Mouse (Mus musculus) liver, embryonic 14.5 days (tissue): Measurements from ENCODE around the gene Cep164. TPM values are rescaled to one million over a fixed set of nuclear protein-coding genes. Genes with fewer than 3 reads are reported as not detected.

ENCODE experiments used
- ATAC-seq: fragments of 200-750 bp; cut with Nextera tagmentation; 2 replicates; pipeline ENCODE4 v1.8.0; 2017; ENCODE audit warnings: moderate number of reproducible peaks, mild to moderate bottlenecking, moderate library complexity; ENCODE audit not compliant: insufficient read depth
- DNase-seq, 3 experiments: peaks; one replicate each; pipeline ENCODE4 v3.0.0-alpha.2; 2012 to 2013; ENCODE audit warnings: low read depth in 3 of 3, low spot score in 3 of 3
- H3K27ac ChIP-seq: fragments of 300-500 bp; sonication (generic); 2 replicates; pipeline ENCODE4 v1.5.1; 2014; ENCODE audit warnings: moderate library complexity, mild to moderate bottlenecking, control low read depth, inconsistent platforms
- H3K27me3 ChIP-seq: fragments of 300-500 bp; sonication (generic); 2 replicates; pipeline ENCODE4 v1.6.1; 2014; ENCODE audit warnings: mild to moderate bottlenecking, low read length, moderate library complexity; ENCODE audit not compliant: control insufficient read depth, insufficient read depth
- H3K36me3 ChIP-seq: fragments of 300-500 bp; sonication (generic); replicated peaks from 2 replicates; pipeline ENCODE4 v1.6.1; 2014; ENCODE audit warnings: low read depth; ENCODE audit not compliant: control insufficient read depth, insufficient read depth
- H3K4me1 ChIP-seq, 2 experiments: fragments of 200-500 bp in 1 of 2; fragments of 300-500 bp in 1 of 2; sonication (generic) in 1 of 2; replicated peaks; 2 replicates each; pipeline ENCODE4 v1.6.1; 2012 to 2014; ENCODE audit warnings: antibody characterized with exemption in 1 of 2, inconsistent platforms in 1 of 2, low read length in 1 of 2; ENCODE audit not compliant: control insufficient read depth in 2 of 2, insufficient read depth in 2 of 2
- H3K4me2 ChIP-seq: fragments of 300-500 bp; sonication (generic); 2 replicates; pipeline ENCODE4 v1.6.1; 2014; ENCODE audit warnings: low read depth, mild to moderate bottlenecking, control low read depth, moderate library complexity
- H3K4me3 ChIP-seq, 2 experiments: fragments of 200-500 bp in 1 of 2; fragments of 300-500 bp in 1 of 2; sonication (generic) in 1 of 2; 2 replicates each; pipeline ENCODE4 v1.5.1; 2012 to 2014; ENCODE audit warnings: low read depth in 2 of 2, low read length in 2 of 2, mild to moderate bottlenecking in 2 of 2, control low read depth in 1 of 2, inconsistent platforms in 1 of 2, moderate library complexity in 1 of 2; ENCODE audit not compliant: insufficient read depth in 1 of 2
- H3K9ac ChIP-seq: fragments of 300-500 bp; sonication (generic); replicated peaks from 2 replicates; pipeline ENCODE4 v1.6.1; 2014; ENCODE audit warnings: mild to moderate bottlenecking, control low read depth, moderate library complexity
- H3K9me3 ChIP-seq: fragments of 300-500 bp; sonication (generic); 2 replicates; pipeline ENCODE4 v1.6.1; 2016; ENCODE audit warnings: low read length, mixed read lengths; ENCODE audit not compliant: control insufficient read depth
- CTCF ChIP-seq: IDR thresholded peaks from 2 replicates; pipeline ENCODE4 v1.5.1; 2016; ENCODE audit warnings: antibody characterized with exemption, low read depth, control low read depth
- EP300 ChIP-seq: IDR thresholded peaks from 2 replicates; pipeline ENCODE4 v1.6.1; 2016; ENCODE audit warnings: antibody characterized with exemption, low read depth
- WGBS: fragments of 180-500 bp; shearing (Covaris S2); extraction: QIAGEN DNeasy Blood & Tissue Kit; methylation state at CpG from one replicate; pipeline ENCODE4 v1.1.7; 2014; ENCODE audit not compliant: insufficient replicate concordance; 5-methylcytosine and 5-hydroxymethylcytosine counted together
- polyA plus RNA-seq, 2 experiments: library from polyadenylated mRNA; depleted of rRNA in 1 of 2; stranded (reverse) in 1 of 2; unstranded in 1 of 2; fragments of >200 nt; fragmentation: Nextera tagmentation in 1 of 2; extraction: Ambion mirVana in 1 of 2; gene quantifications; 2 replicates each; pipeline versions ENCODE4 v1.2.1 to v1.2.3; 2012 to 2014

Gene Cep164
- polyA plus RNA-seq, 2 experiments, result 3.7 to 5.7 TPM

GRCm38 (mm10) chr9:45769596-45769995 lies 58.9 kb downstream of the Cep164 start:
- WGBS, result 76% methylated on average over 5 of the region's 5 CpGs
- Histone ChIP-seq H3K4me2 (no peak overlapping the region), H3K9me3 (no peaks in the 10 kb centered on the region), H3K4me1 (no peaks in the 10 kb centered on the region), H3K27me3 (no peaks in the 10 kb centered on the region), H3K4me3 (no peak overlapping the region), H3K27ac (no peak overlapping the region), H3K9ac (no peak overlapping the region), H3K36me3 (no peaks in the 10 kb centered on the region)
- ATAC-seq (no peak), DNase-seq (no peak)
- TF ChIP-seq CTCF, result no peak
- no peak for TF ChIP-seq EP300

- no peak for TF ChIP-seq CTCF
- TF ChIP-seq EP300, result no peak
- ATAC-seq (no peak), DNase-seq (no peak)
- H3K27me3 ChIP-seq, result no peaks in the 10 kb centered on the region
- H3K9ac ChIP-seq, result no peak overlapping the region
- H3K36me3 ChIP-seq, result no peaks in the 10 kb centered on the region
- WGBS, result 54% methylated on average over 18 of the region's 18 CpGs
- no peak overlapping the region for H3K27ac ChIP-seq
- H3K4me3 ChIP-seq, result no peak overlapping the region
- no peaks in the 10 kb centered on the region for H3K9me3 ChIP-seq
- H3K4me2 ChIP-seq, result no peak overlapping the region
- H3K4me1 ChIP-seq, result no peaks in the 10 kb centered on the region
These were observed 60.1 kb downstream of the Cep164 start for GRCm38 (mm10) chr9:45768421-45768820.

GRCm38 (mm10) chr9:45767155-45767554 lies 61.3 kb downstream of the Cep164 start:
- no peak overlapping the region for H3K4me2 ChIP-seq
- no peaks in the 10 kb centered on the region for H3K36me3 ChIP-seq
- H3K27ac ChIP-seq, result no peak overlapping the region
- WGBS, result 65% methylated on average over 8 of the region's 8 CpGs
- H3K9ac ChIP-seq, result no peak overlapping the region
- DNase-seq, result no peak
- ATAC-seq, result no peak
- H3K4me1 ChIP-seq, result no peaks in the 10 kb centered on the region
- no peaks in the 10 kb centered on the region for H3K9me3 ChIP-seq
- no peaks in the 10 kb centered on the region for H3K27me3 ChIP-seq
- TF ChIP-seq CTCF, result no peak
- TF ChIP-seq EP300, result no peak
- no peak overlapping the region for H3K4me3 ChIP-seq

- Histone ChIP-seq H3K27me3 (no peaks in the 10 kb centered on the region), H3K4me1 (no peaks in the 10 kb centered on the region), H3K36me3 (no peaks in the 10 kb centered on the region), H3K4me3 (no peak overlapping the region), H3K9me3 (no peaks in the 10 kb centered on the region), H3K4me2 (no peak overlapping the region), H3K9ac (no peak overlapping the region), H3K27ac (no peak overlapping the region)
- no peak for DNase-seq
- no peak for TF ChIP-seq EP300
- TF ChIP-seq CTCF, result no peak
- no peak for ATAC-seq
- 68% methylated on average over 6 of the region's 6 CpGs for WGBS
These were observed 62.3 kb downstream of the Cep164 start for GRCm38 (mm10) chr9:45766195-45766594.

- Histone ChIP-seq H3K27ac (no peak overlapping the region), H3K4me2 (no peak overlapping the region), H3K36me3 (no peaks in the 10 kb centered on the region), H3K4me1 (no peaks in the 10 kb centered on the region), H3K9me3 (no peaks in the 10 kb centered on the region), H3K9ac (no peak overlapping the region), H3K27me3 (no peaks in the 10 kb centered on the region), H3K4me3 (no peak overlapping the region)
- ATAC-seq (no peak), DNase-seq (peak in 1 of 3 experiments; percentile 11)
- TF ChIP-seq EP300, result no peak
- TF ChIP-seq CTCF, result peak; percentile 93
- WGBS, result 26% methylated on average over 8 of the region's 8 CpGs
These were observed 73.9 kb downstream of the Cep164 start for GRCm38 (mm10) chr9:45754452-45755091.
